Mouse (Mus musculus) intestine, embryonic 15.5 days (tissue): ENCODE data around the gene Nav2. TPM values are rescaled to one million over a fixed set of nuclear protein-coding genes. Genes with fewer than 3 reads are reported as not detected.
A peak's percentile ranks its signal among the peaks of the same experiment; 100 is the strongest.

Experiments
- ATAC-seq: fragments of 200-750 bp; cut with Nextera tagmentation; 2 replicates; pipeline ENCODE4 v1.8.0; 2017; ENCODE audit warnings: moderate TSS enrichment, moderate library complexity
- H3K27ac ChIP-seq: fragments of 300-500 bp; sonication (generic); 2 replicates; pipeline ENCODE4 v1.5.1; 2015; ENCODE audit warnings: mild to moderate bottlenecking, inconsistent platforms
- H3K27me3 ChIP-seq: fragments of 300-500 bp; sonication (generic); replicated peaks from 2 replicates; pipeline ENCODE4 v1.6.1; 2015; ENCODE audit warnings: inconsistent platforms
- H3K36me3 ChIP-seq: fragments of 300-500 bp; sonication (generic); 2 replicates; pipeline ENCODE4 v1.6.1; 2015; ENCODE audit warnings: inconsistent platforms
- H3K4me1 ChIP-seq: fragments of 300-500 bp; sonication (generic); replicated peaks from 2 replicates; pipeline ENCODE4 v1.6.1; 2015; ENCODE audit warnings: inconsistent platforms
- H3K4me2 ChIP-seq: fragments of 300-500 bp; sonication (generic); replicated peaks from 2 replicates; pipeline ENCODE4 v1.6.1; 2015; ENCODE audit warnings: mild to moderate bottlenecking, inconsistent platforms
- H3K4me3 ChIP-seq: fragments of 300-500 bp; sonication (generic); replicated peaks from 2 replicates; pipeline ENCODE4 v1.5.1; 2015; ENCODE audit warnings: inconsistent platforms
- H3K9ac ChIP-seq: fragments of 300-500 bp; sonication (generic); 2 replicates; pipeline ENCODE4 v1.6.1; 2015; ENCODE audit warnings: inconsistent platforms
- H3K9me3 ChIP-seq: fragments of 300-500 bp; sonication (generic); 2 replicates; pipeline ENCODE4 v1.6.1; 2016; ENCODE audit warnings: inconsistent platforms
- WGBS: fragments of 180-500 bp; shearing (Covaris S2); methylation state at CpG from one replicate; pipeline ENCODE4 v1.1.7; 2015; 5-methylcytosine and 5-hydroxymethylcytosine counted together
- polyA plus RNA-seq: library from polyadenylated mRNA; unstranded; fragments of >200 nt; fragmentation: Nextera tagmentation; extraction: Ambion mirVana; gene quantifications from 2 replicates; pipeline ENCODE4 v1.2.1, GENCODE M21; 2015

Gene Nav2
- polyA plus RNA-seq, 1 experiment from 2014 or later: 17.7 TPM

DNA sequence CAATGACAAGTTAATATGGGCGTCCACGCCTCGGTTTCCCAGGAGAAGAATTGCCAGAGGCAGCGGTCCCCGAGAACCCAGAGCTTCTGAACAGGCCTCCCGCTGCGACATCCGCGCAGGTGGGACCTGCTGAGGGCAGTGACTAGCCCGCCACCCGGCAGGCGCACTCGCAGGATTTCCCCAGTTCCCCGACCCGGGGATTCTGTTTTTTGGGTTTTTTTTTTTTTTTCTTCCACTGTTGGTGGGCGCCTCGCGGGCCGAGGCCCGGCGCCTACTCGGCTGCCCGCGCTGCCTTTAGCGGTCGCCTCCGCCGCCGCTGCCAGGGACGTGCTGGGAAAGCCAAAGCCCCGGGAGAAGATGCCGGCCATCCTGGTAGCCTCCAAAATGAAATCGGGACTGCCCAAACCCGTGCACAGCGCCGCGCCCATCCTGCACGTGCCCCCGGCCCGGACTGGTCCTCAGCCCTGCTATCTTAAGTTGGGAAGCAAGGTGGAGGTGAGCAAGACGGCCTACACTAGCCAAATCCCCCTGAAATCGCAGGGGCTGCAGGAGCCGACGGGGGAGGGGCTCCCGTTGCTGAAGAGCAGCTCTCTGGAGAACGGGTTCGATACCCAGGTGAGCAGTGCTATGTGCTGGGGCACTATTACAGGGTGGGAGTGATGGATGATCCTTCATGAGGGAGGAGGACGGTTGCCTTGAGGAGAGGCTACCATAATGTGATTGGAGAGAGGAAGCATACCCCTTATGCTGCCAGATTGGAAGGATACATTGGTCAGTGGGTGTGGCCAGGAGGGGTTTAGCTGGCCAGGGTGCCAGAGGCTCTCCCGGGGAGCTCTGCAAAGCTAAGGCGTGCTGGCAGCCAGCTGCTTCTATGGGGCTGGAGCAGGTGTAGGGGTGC, 338.3 kb downstream of the Nav2 start:
- ATAC-seq: no peak
- 3% methylated on average over 50 of the region's 50 CpGs for WGBS
- H3K9me3 ChIP-seq: no peaks in the 10 kb centered on the region
- H3K4me2 ChIP-seq: peak overlapping the region; percentile 99
- H3K4me1 ChIP-seq: peaks cover 31% of the 10 kb centered on the region
- peak overlapping the region; percentile 66 for H3K9ac ChIP-seq
- no peaks in the 10 kb centered on the region for H3K36me3 ChIP-seq
- peak overlapping the region; percentile 61 for H3K4me3 ChIP-seq
- H3K27me3 ChIP-seq: peaks cover 15% of the 10 kb centered on the region; the same call in 1 of the 2 replicates
- peak overlapping the region; percentile 7; the same call in 1 of the 2 replicates for H3K27ac ChIP-seq

DNA sequence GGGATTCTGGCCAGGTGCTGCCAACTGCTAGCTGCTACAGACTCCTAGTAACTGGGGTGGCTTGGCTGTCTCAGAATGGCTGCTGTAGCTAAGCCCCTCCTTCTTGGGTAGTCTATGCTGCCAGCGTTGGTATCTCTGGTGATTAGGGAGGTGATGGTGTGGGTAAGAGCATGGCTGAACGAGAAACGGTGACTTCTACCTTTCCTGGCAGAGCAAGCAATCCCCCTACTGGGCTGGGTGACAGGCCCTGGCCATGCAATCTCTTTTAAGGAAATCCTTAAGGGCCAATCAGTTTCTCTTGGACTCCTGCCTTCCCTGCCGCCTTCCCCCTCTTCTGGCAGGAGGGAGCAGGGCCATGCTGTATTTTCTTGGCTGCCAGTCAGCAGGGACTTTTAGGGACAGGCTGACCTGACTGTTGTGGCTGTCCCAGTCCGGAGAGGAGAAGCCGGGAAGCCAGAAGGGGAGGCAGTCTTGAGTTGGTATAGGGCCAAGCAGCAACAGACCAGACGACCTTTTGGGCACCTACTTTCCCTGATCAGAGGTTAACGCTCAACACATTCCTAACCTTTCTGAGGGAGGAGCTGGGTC, 339.3 kb downstream of the Nav2 start:
- Histone ChIP-seq H3K4me1 (peaks cover 30% of the 10 kb centered on the region), H3K27ac (peak overlapping the region; percentile 45; the same call in 1 of the 2 replicates), H3K36me3 (no peaks in the 10 kb centered on the region), H3K9me3 (no peaks in the 10 kb centered on the region), H3K4me3 (peak overlapping the region; percentile 61), H3K27me3 (peaks cover 15% of the 10 kb centered on the region; the same call in 1 of the 2 replicates), H3K4me2 (peak overlapping the region; percentile 99), H3K9ac (peak overlapping the region; percentile 66)
- ATAC-seq: no peak
- WGBS: 28% methylated on average over 8 of the region's 8 CpGs

DNA sequence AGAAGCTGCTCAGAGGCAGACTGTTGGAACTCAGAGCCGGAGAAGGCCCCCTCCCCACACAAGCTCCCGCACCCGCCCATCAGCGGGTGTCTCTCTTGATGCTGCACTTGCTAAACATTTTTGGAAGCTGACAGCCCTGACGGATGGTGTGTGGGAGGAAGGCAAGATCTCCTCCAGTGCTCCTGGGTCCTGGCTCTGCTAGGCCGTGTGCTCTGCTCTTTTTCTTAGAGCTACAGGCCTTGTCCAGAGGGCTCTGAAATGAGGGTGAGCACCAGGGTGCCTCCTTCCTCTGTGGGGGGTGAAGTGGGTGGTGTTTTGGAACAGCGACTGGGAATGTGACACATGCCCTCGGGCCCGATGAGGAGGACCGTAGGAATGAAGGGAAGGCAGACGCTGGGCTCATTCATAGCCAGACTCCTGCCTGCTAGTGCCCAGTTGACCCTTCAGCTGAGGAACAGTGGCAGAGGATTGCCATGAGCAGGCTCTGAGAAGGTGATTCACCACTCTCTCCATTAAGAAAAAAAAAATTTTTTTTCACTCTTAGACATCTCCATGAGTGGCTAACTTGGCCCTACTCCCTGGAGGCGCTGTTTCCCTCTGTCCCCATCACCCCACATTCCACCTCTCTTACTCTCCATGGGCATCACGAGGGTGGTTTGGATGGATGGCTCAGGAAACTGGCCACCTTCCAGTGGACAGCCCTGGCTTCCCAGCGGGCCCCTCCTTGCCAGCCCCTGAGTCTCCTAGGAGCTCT, 340.0 kb downstream of the Nav2 start:
- Histone ChIP-seq H3K9ac (peak overlapping the region; percentile 66), H3K27ac (peak overlapping the region; percentile 45; the same call in 1 of the 2 replicates), H3K4me1 (peaks cover 30% of the 10 kb centered on the region), H3K27me3 (peaks cover 15% of the 10 kb centered on the region; the same call in 1 of the 2 replicates), H3K9me3 (no peaks in the 10 kb centered on the region), H3K36me3 (no peaks in the 10 kb centered on the region), H3K4me3 (peak overlapping the region; percentile 61), H3K4me2 (peak overlapping the region; percentile 99)
- no peak for ATAC-seq
- 47% methylated on average over 14 of the region's 14 CpGs for WGBS

DNA sequence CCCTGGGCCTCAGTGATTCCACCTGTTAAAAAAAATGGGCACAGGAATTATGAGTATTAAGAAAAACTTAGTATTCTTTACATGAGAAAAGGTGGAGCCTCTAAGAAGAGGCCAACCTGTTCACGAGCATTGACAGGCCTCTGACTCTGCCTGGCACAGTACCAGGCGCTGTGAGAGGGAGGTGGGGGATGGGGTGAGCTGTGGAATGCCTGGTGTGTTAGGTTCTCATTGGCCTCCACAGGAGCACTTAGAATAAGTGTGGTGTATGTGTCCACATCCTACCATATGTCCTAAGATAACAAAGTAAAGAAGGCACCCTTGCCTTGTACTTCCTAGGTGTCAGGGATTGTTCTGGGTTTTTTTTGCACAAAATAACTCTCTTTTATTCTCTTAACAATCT, 340.9 kb downstream of the Nav2 start:
- 61% methylated on average over 2 of the region's 2 CpGs for WGBS
- H3K4me2 ChIP-seq: peak overlapping the region; percentile 99

DNA sequence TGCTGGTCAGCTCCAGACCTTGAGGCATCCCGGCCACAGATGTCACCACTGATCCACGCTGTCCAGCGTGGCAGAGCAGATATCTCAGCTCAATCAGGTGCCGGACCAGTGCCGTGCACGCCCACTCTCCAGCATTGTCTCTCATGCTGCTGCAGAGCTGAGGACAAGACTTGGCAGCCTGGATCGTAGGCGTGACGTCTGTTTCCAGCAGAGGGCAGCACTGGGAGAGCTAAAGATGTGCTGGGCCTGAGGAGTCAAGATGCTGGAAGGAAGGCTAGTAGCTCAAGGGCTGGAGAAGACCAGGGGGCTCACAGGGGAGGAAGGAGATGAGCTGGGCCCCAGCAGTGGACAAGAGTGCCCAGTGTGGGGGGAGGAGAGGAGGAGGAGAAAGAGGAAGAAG, 341.5 kb downstream of the Nav2 start:
- Histone ChIP-seq H3K27ac (no peak overlapping the region), H3K9ac (no peak overlapping the region), H3K27me3 (peaks cover 15% of the 10 kb centered on the region; the same call in 1 of the 2 replicates), H3K4me3 (no peak overlapping the region), H3K4me2 (peak overlapping the region; percentile 99), H3K9me3 (no peaks in the 10 kb centered on the region), H3K4me1 (peaks cover 30% of the 10 kb centered on the region), H3K36me3 (no peaks in the 10 kb centered on the region)
- no peak for ATAC-seq
- WGBS: 14% methylated on average over 9 of the region's 9 CpGs

More for the DNA sequence above, 340.9 kb downstream of the Nav2 start:
- no peak overlapping the region for H3K27ac ChIP-seq
- H3K36me3 ChIP-seq: no peaks in the 10 kb centered on the region
- no peak overlapping the region for H3K9ac ChIP-seq
- H3K9me3 ChIP-seq: no peaks in the 10 kb centered on the region
- no peak overlapping the region for H3K4me3 ChIP-seq
- H3K27me3 ChIP-seq: peaks cover 15% of the 10 kb centered on the region; the same call in 1 of the 2 replicates
- H3K4me1 ChIP-seq: peaks cover 30% of the 10 kb centered on the region
- ATAC-seq: no peak

DNA sequence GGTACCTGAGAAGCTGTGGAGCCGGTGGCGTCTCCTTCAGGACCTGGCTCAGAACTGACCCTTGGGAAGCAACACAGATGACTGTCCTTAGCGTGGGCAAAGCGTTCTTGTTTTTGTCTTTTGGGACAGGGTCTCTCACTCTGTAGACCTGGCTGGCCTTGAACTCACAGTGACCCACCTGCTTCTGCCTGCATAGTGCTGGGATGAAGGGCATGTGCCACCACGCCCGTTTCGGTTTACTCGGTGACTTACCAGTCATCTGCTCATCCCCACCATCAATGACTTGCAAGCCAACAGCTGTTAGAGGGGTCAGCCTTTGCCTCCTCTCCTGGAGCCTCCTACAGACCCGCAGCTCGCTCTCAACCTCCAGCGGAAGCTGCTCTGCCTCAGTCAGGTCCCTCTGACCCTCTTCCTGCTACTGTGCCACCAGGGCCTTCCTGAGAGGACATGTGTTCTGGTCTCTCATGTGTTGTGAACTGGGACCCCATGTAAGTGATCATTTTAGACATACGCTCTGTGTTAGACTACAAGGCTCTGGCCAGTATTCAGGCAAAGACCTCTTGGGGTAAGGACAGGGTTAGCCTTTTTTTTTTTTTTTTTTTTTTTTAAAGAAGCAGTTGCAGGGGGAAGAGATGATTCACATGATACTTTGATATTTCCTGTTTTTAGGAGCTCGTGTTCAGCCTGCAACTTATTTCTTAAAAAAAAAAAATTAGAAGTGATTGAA, 342.2 kb downstream of the Nav2 start:
- H3K9ac ChIP-seq: peak overlapping the region; percentile 5; the same call in 1 of the 2 replicates
- H3K4me3 ChIP-seq: no peak overlapping the region
- peaks cover 25% of the 10 kb centered on the region for H3K4me1 ChIP-seq
- H3K36me3 ChIP-seq: no peaks in the 10 kb centered on the region
- no peaks in the 10 kb centered on the region for H3K9me3 ChIP-seq
- H3K27me3 ChIP-seq: peaks cover 15% of the 10 kb centered on the region; the same call in 1 of the 2 replicates
- no peak for ATAC-seq
- WGBS: 84% methylated on average over 13 of the region's 13 CpGs
- no peak overlapping the region for H3K27ac ChIP-seq
- H3K4me2 ChIP-seq: no peak overlapping the region

DNA sequence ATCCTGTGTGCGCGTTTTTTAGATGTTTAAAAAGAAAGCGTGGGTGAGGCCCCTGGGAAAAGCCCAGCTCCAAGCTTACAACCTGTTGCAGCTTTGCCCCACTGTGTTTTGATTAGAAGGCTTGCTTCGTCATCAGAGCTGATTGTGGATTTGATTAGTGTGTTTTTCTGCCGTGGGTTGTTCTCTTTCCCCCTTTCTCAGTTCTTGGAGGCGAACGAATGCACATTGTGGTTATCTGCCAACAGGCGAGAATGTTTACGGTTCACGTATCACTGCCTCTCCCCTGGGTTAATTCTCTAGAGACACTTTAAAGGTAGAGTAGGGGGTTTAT, 342.8 kb downstream of the Nav2 start:
- Histone ChIP-seq H3K4me2 (no peak overlapping the region), H3K4me1 (peaks cover 25% of the 10 kb centered on the region), H3K9me3 (no peaks in the 10 kb centered on the region)

DNA sequence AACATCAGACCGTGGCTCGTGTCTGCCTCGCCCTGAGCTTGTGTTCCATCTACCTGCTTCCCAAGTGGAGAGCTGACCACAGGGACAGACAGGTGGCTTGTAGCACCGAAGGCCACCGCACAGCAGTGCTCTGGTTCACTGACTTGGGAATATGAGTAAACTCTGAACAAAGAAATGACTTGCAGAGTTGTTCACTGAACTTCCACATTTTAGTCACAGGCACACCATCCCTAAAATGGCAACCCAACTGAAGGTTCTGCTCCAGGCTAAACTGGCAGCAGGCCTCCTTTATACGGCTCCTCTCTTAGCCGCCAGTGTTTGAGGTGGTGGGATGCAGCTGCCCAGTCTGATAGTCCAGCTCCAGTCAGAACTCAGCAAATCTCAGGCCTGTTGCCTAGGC, 343.9 kb downstream of the Nav2 start:
- H3K9ac ChIP-seq: no peak overlapping the region
- H3K27ac ChIP-seq: no peak overlapping the region
- 92% methylated on average over 7 of the region's 7 CpGs for WGBS
- ATAC-seq: no peak
- no peaks in the 10 kb centered on the region for H3K36me3 ChIP-seq
- H3K4me1 ChIP-seq: peaks cover 18% of the 10 kb centered on the region
- no peak overlapping the region for H3K4me2 ChIP-seq
- H3K27me3 ChIP-seq: peaks cover 8% of the 10 kb centered on the region; the same call in 1 of the 2 replicates
- H3K9me3 ChIP-seq: no peaks in the 10 kb centered on the region
- no peak overlapping the region for H3K4me3 ChIP-seq

More for the DNA sequence above, 342.8 kb downstream of the Nav2 start:
- 60% methylated on average over 10 of the region's 10 CpGs for WGBS
- ATAC-seq: no peak
- no peak overlapping the region for H3K4me3 ChIP-seq
- no peak overlapping the region for H3K27ac ChIP-seq
- H3K9ac ChIP-seq: no peak overlapping the region
- no peaks in the 10 kb centered on the region for H3K36me3 ChIP-seq
- peaks cover 15% of the 10 kb centered on the region; the same call in 1 of the 2 replicates for H3K27me3 ChIP-seq

DNA sequence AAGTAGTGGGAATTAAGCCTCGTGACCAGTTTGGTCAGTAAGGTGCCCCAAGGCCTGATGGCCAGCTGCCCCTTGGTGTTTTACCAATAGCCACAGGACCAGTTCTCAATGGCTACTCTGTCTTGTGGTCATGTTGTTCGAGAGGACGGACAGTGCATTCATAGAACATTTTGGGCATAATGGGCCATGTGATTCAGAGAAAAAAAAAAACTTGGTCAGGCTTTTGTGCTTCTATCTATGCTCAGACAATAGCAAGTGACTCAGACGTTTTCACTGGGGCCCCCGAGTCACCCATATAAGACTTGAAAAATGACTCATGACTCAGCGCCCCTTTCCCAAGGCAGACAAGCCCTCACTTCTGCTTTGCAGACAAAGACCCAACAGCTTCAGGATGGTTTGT, 344.4 kb downstream of the Nav2 start:
- Histone ChIP-seq H3K4me1 (peaks cover 17% of the 10 kb centered on the region), H3K36me3 (no peaks in the 10 kb centered on the region), H3K27ac (no peak overlapping the region), H3K9ac (no peak overlapping the region), H3K9me3 (no peaks in the 10 kb centered on the region), H3K4me3 (no peak overlapping the region), H3K4me2 (no peak overlapping the region), H3K27me3 (peaks cover 3% of the 10 kb centered on the region; the same call in 1 of the 2 replicates)
- WGBS: 70% methylated on average over 6 of the region's 6 CpGs
- ATAC-seq: no peak

DNA sequence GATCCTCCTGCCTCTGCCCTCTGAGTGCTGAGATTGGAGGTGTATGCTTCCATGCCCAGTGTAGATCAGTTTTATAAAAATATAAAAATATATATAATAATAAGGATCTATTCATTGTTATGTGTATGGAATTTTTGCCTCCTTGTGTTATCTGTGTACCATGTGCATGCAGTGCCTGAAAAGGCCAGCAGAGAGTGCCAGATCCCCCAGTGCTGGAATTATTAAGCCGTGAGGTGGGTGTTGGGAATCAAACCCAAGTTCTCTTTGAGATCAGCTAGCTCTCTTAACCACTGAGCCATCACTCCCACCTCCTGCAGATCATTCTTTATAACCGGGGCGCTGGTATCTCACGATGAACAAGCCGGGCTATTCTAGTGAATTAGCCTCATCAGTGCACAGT, 346.5 kb downstream of the Nav2 start:
- H3K9ac ChIP-seq: no peak overlapping the region
- H3K27ac ChIP-seq: no peak overlapping the region
- no peaks in the 10 kb centered on the region for H3K9me3 ChIP-seq
- H3K4me2 ChIP-seq: no peak overlapping the region
- no peak for ATAC-seq
- 95% methylated on average over 5 of the region's 5 CpGs for WGBS
- H3K4me1 ChIP-seq: peaks cover 6% of the 10 kb centered on the region; the same call in 1 of the 2 replicates
- H3K27me3 ChIP-seq: no peaks in the 10 kb centered on the region
- no peak overlapping the region for H3K4me3 ChIP-seq
- H3K36me3 ChIP-seq: no peaks in the 10 kb centered on the region

DNA sequence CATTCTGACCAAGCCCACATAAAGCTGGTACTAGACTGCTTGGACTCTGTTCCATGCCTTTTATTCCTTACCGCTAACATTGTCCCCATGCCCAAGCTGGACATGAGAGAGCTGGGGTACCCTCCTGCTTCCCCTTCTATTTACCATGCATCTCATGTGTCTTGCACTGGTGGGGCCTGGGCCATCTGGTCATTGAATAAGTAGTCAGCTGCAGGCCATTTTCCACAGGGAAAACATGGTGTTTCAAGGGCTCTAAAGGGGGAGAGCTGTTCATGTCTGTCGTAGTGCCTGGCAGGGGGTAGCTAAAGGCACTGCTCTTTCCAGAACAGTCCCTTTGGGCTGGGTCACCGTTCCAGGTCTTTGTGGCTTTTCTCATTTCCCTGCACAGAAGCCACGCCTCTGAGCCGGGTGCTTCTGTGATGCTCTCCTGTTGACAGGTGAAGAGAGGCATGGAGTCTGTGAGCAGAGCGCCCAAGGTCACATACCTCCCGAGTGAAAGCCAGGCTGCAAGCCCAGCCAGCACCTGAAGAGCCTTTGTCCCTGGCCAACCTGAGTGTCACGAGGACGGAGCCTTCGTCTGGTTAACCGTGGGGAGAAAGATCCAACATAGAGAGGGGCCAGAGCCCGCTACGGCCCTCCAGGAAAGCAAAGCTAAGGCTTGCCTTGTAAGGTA, 348.9 kb downstream of the Nav2 start:
- H3K27ac ChIP-seq: no peak overlapping the region
- H3K36me3 ChIP-seq: no peaks in the 10 kb centered on the region
- no peak overlapping the region for H3K9ac ChIP-seq
- no peaks in the 10 kb centered on the region for H3K9me3 ChIP-seq
- no peak overlapping the region for H3K4me3 ChIP-seq
- 82% methylated on average over 13 of the region's 13 CpGs for WGBS
- no peak for ATAC-seq
- H3K27me3 ChIP-seq: no peaks in the 10 kb centered on the region
- no peak overlapping the region for H3K4me2 ChIP-seq
- no peaks in the 10 kb centered on the region; the same call in 1 of the 2 replicates for H3K4me1 ChIP-seq
